Mouse (Mus musculus) liver, postnatal 0 days (tissue): ENCODE data around the gene Mpp2.

Source experiments
- CTCF ChIP-seq: sonication (generic); IDR thresholded peaks from 2 replicates; pipeline ENCODE4 v1.5.1; 2016; ENCODE audit warnings: antibody characterized with exemption, low read depth
- EP300 ChIP-seq: IDR thresholded peaks from 2 replicates; pipeline ENCODE4 v1.6.1; 2016; ENCODE audit warnings: antibody characterized with exemption, low read depth, mild to moderate bottlenecking

DNA sequence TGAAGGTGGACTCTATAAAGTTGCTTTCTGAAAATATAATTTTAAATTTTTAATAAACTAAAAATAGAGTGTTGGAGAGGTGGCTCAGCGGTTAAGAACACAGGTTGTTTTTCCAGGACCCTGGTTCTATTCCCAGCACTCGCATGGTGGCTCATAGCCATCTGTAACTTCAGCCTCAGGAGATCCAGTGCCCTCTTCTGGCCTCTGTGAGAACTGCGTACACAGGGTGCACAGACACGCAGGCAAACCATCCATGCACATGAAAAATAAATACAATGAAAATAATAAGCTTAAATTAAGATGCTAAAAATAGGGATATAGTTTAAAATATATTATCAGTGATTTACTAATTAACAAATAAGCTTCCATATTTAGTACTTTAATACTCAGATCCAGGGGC, 47.7 kb downstream of the Mpp2 start:
- TF ChIP-seq EP300 (no peak), CTCF (no peak)
